Mouse (Mus musculus) MEL (cell line): ENCODE measurements at regions not wholly inside any gene's neighbourhood (a gene's known extent, or its start where the extent isn't known, plus 50 kb on each side); places are given as distances from the start of the nearest gene placed in this dataset.

ENCODE experiments used
- DNase-seq: peaks from one replicate; pipeline ENCODE4 v3.0.0; 2011; ENCODE audit warnings: low read depth, low spot score
- H3K27ac ChIP-seq: 2 replicates; pipeline ENCODE4 v1.5.1; 2012; ENCODE audit warnings: low read depth, mild to moderate bottlenecking, control low read depth, low read length, moderate library complexity; ENCODE audit not compliant: control insufficient read depth
- H3K27me3 ChIP-seq, 2 experiments: fragments of 150-350 bp in 1 of 2; sonication (generic) in 1 of 2; 2 replicates each; pipeline ENCODE4 v1.6.1; 2012; ENCODE audit warnings: low read length in 2 of 2, mild to moderate bottlenecking in 2 of 2, improper control_type of control experiment in 1 of 2, moderate library complexity in 1 of 2; ENCODE audit not compliant: insufficient read depth in 2 of 2, control insufficient read depth in 1 of 2
- H3K36me3 ChIP-seq, 2 experiments: 2 replicates each; pipeline ENCODE4 v1.6.1; 2012 to 2014; ENCODE audit warnings: low read length in 2 of 2, improper control_type of control experiment in 1 of 2, inconsistent platforms in 1 of 2, mild to moderate bottlenecking in 1 of 2; ENCODE audit not compliant: insufficient read depth in 2 of 2, control insufficient read depth in 1 of 2
- H3K4me1 ChIP-seq, 2 experiments: fragments of 150-350 bp in 1 of 2; sonication (generic) in 1 of 2; 2 replicates each; pipeline ENCODE4 v1.6.1; 2012; ENCODE audit warnings: low read length in 2 of 2, improper control_type of control experiment in 1 of 2, mild to moderate bottlenecking in 1 of 2; ENCODE audit not compliant: insufficient read depth in 2 of 2, control insufficient read depth in 1 of 2
- H3K4me3 ChIP-seq, 2 experiments: fragments of 150-350 bp in 1 of 2; sonication (generic) in 1 of 2; 2 replicates each; pipeline ENCODE4 v1.5.1; 2012; ENCODE audit warnings: low read depth in 2 of 2, low read length in 2 of 2, mild to moderate bottlenecking in 2 of 2, moderate library complexity in 2 of 2, control low read depth in 1 of 2, improper control_type of control experiment in 1 of 2; ENCODE audit not compliant: control insufficient read depth in 1 of 2, insufficient read depth in 1 of 2
- H3K79me2 ChIP-seq: 2 replicates; pipeline ENCODE4 v1.6.1; 2012; ENCODE audit warnings: mild to moderate bottlenecking, low read length, moderate library complexity; ENCODE audit not compliant: control insufficient read depth, poor library complexity, insufficient read depth
- H3K9ac ChIP-seq: 2 replicates; pipeline ENCODE4 v1.6.1; 2012; ENCODE audit warnings: low read depth, mild to moderate bottlenecking, control low read depth, low read length, moderate library complexity; ENCODE audit not compliant: control insufficient read depth, poor library complexity, severe bottlenecking
- H3K9me3 ChIP-seq: fragments of 150-350 bp; sonication (generic); replicated peaks from 2 replicates; pipeline ENCODE4 v1.6.1; 2012; ENCODE audit warnings: mild to moderate bottlenecking, low read length, improper control_type of control experiment, moderate library complexity; ENCODE audit not compliant: insufficient read depth
- E2F4 ChIP-seq: IDR thresholded peaks from 2 replicates; pipeline ENCODE4 v1.6.1; 2011; ENCODE audit warnings: low read depth, low read length, improper control_type of control experiment, borderline replicate concordance
- ELF1 ChIP-seq: IDR thresholded peaks from 2 replicates; pipeline ENCODE4 v1.6.1; 2014; ENCODE audit warnings: low read depth, mild to moderate bottlenecking, inconsistent platforms, low read length, improper control_type of control experiment, moderate library complexity
- GABPA ChIP-seq: IDR thresholded peaks from 2 replicates; pipeline ENCODE4 v1.6.1; 2012; ENCODE audit warnings: low read depth, mild to moderate bottlenecking, inconsistent platforms, low read length, improper control_type of control experiment, moderate library complexity
- GATA1 ChIP-seq: IDR thresholded peaks from 2 replicates; pipeline ENCODE4 v1.6.1; 2011; ENCODE audit warnings: low read depth, low read length, improper control_type of control experiment
- HCFC1 ChIP-seq: IDR thresholded peaks from 2 replicates; pipeline ENCODE4 v1.6.1; 2012; ENCODE audit warnings: low read depth, mild to moderate bottlenecking, inconsistent platforms, low read length, improper control_type of control experiment, moderate library complexity
- JUND ChIP-seq: IDR thresholded peaks from 2 replicates; pipeline ENCODE4 v1.6.1; 2011; ENCODE audit warnings: low read depth, mild to moderate bottlenecking, improper control_type of control experiment, low read length
- MAFK ChIP-seq: IDR thresholded peaks from 2 replicates; pipeline ENCODE4 v1.6.1; 2011; ENCODE audit warnings: low read depth, mild to moderate bottlenecking, low read length, improper control_type of control experiment, borderline replicate concordance
- MXI1 ChIP-seq: IDR thresholded peaks from 2 replicates; pipeline ENCODE4 v1.6.1; 2011; ENCODE audit warnings: mild to moderate bottlenecking, low read depth, low read length, improper control_type of control experiment
- NELFE ChIP-seq: IDR thresholded peaks from 2 replicates; pipeline ENCODE4 v1.6.1; 2011; ENCODE audit warnings: low read depth, low read length, improper control_type of control experiment
- NRF1 ChIP-seq: IDR thresholded peaks from 2 replicates; pipeline ENCODE4 v1.6.1; 2014; ENCODE audit warnings: low read depth, mild to moderate bottlenecking, inconsistent platforms, low read length, improper control_type of control experiment, moderate library complexity; ENCODE audit not compliant: poor library complexity, insufficient read depth, severe bottlenecking
- POLR2AphosphoS5 ChIP-seq: IDR thresholded peaks from 2 replicates; pipeline ENCODE4 v1.6.1; 2012; ENCODE audit warnings: low read depth, borderline replicate concordance, mild to moderate bottlenecking, inconsistent platforms, low read length, moderate library complexity, mixed read lengths
- RAD21 ChIP-seq: IDR thresholded peaks from 2 replicates; pipeline ENCODE4 v1.6.1; 2011; ENCODE audit warnings: mild to moderate bottlenecking, low read depth, low read length, improper control_type of control experiment
- SMC3 ChIP-seq: IDR thresholded peaks from 2 replicates; pipeline ENCODE4 v1.6.1; 2011; ENCODE audit warnings: low read depth, low read length, improper control_type of control experiment
- TAL1 ChIP-seq: IDR thresholded peaks from 2 replicates; pipeline ENCODE4 v1.6.1; 2012; ENCODE audit warnings: mild to moderate bottlenecking, inconsistent platforms, low read length, moderate library complexity, mixed read lengths
- TCF12 ChIP-seq: IDR thresholded peaks from 2 replicates; pipeline ENCODE4 v1.6.1; 2014; ENCODE audit warnings: low read depth, mild to moderate bottlenecking, inconsistent platforms, low read length, improper control_type of control experiment, moderate library complexity
- UBTF ChIP-seq: IDR thresholded peaks from 2 replicates; pipeline ENCODE4 v1.6.1; 2012; ENCODE audit warnings: low read depth, mild to moderate bottlenecking, inconsistent platforms, low read length, improper control_type of control experiment, moderate library complexity, borderline replicate concordance; ENCODE audit not compliant: insufficient read depth
- USF1 ChIP-seq: IDR thresholded peaks from 2 replicates; pipeline ENCODE4 v1.6.1; 2014; ENCODE audit warnings: low read depth, mild to moderate bottlenecking, inconsistent platforms, low read length, improper control_type of control experiment, moderate library complexity
- ZC3H11A ChIP-seq: IDR thresholded peaks from 2 replicates; pipeline ENCODE4 v1.6.1; 2012; ENCODE audit warnings: low read depth, mild to moderate bottlenecking, inconsistent platforms, low read length, improper control_type of control experiment
- ZKSCAN1 ChIP-seq: IDR thresholded peaks from 2 replicates; pipeline ENCODE4 v1.6.1; 2012; ENCODE audit warnings: low read depth, mild to moderate bottlenecking, inconsistent platforms, low read length, improper control_type of control experiment, moderate library complexity

DNA sequence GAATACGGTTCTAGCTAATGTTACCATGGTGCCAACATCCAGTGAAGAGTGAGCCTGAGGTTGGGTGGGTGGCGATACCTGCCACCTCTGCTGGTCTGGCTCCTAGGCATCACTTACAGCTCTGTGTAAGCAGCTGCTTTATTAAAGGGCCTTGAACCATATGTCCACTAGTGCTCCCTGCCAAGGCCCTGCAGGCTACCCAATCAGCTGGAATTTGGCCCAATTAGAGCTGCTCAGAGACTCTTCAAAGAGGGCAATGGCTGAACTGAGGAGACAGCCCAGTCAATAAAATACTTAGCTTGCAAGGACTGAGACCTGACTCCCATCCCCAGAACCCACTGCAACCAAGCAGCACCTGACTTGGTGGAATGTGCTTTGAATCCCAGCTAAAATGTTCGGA lies 270.9 kb upstream of the Stt3b start:
- TF ChIP-seq USF1 = no peak
- TF ChIP-seq HCFC1 = no peak
- TF ChIP-seq RAD21 = no peak
- TF ChIP-seq SMC3 = no peak
- TF ChIP-seq ZC3H11A = no peak
- no peak for TF ChIP-seq E2F4
- TF ChIP-seq JUND = no peak
- no peak for TF ChIP-seq GABPA
- Histone ChIP-seq H3K9ac (no peak overlapping the region), H3K27ac (no peak overlapping the region)

DNA sequence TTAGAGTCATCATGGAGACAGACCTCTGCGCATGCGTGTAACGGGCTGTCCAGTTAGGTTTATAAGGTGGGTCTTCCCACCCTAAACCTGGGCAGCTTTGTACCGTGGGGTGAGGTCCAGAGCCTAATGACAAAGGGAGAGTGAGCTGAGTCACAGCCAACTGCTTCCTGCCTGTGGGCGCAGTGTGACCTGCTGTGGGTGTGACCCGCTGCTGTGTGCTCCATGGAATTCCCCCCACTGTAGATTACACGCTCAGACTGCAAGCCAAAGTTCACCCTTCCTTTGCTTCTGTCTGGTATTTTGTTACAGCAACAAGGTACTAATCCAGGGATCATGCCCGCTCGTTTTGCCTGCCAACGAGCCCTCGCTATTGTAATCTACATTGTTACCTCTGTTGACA lies 273.3 kb upstream of the Stt3b start:
- no peaks in the 10 kb centered on the region for H3K4me1 ChIP-seq
- no peak overlapping the region for H3K27ac ChIP-seq
- H3K79me2 ChIP-seq = no peaks in the 10 kb centered on the region
- H3K36me3 ChIP-seq = no peaks in the 10 kb centered on the region
- DNase-seq = no peak
- TF ChIP-seq ELF1 = no peak
- TF ChIP-seq E2F4 = no peak
- no peak for TF ChIP-seq GABPA
- TF ChIP-seq MAFK = no peak
- no peak for TF ChIP-seq NRF1
- TF ChIP-seq TAL1 = no peak
- TF ChIP-seq GATA1 = no peak
- TF ChIP-seq JUND = no peak
- TF ChIP-seq TCF12 = no peak
- no peak for TF ChIP-seq MXI1
- no peak for TF ChIP-seq POLR2AphosphoS5
- TF ChIP-seq USF1 = no peak
- TF ChIP-seq NELFE = no peak
- TF ChIP-seq HCFC1 = no peak
- no peak for TF ChIP-seq ZKSCAN1
- no peak for TF ChIP-seq UBTF
- H3K4me3 ChIP-seq = no peak overlapping the region
- no peak overlapping the region for H3K9ac ChIP-seq
- no peaks in the 10 kb centered on the region for H3K27me3 ChIP-seq
- H3K9me3 ChIP-seq = no peaks in the 10 kb centered on the region

More for the DNA sequence above, 270.9 kb upstream of the Stt3b start:
- H3K79me2 ChIP-seq = no peaks in the 10 kb centered on the region
- H3K36me3 ChIP-seq = no peaks in the 10 kb centered on the region
- H3K27me3 ChIP-seq = no peaks in the 10 kb centered on the region
- H3K4me3 ChIP-seq = no peak overlapping the region
- H3K4me1 ChIP-seq = no peaks in the 10 kb centered on the region
- DNase-seq = no peak
- no peaks in the 10 kb centered on the region for H3K9me3 ChIP-seq
